Mouse (Mus musculus): ENCODE measurements around the gene Arntl2.

Arntl2 gene

GRCm38 (mm10) chr6:146781566-146781965, 14.3 kb upstream of the Arntl2 start:
- no peak for DNase-seq (ENCODE audit: low read depth, low spot score)

GRCm38 (mm10) chr6:146793527-146793926, 2.3 kb upstream of the Arntl2 start:
- DNase-seq (ENCODE audit: low read depth, low spot score): peak; percentile 62

- no peak for DNase-seq (ENCODE audit: low read depth, low spot score)
These were observed 510 bp upstream of the Arntl2 start for GRCm38 (mm10) chr6:146795166-146795923.

GRCm38 (mm10) chr6:146797446-146797845, 1.6 kb downstream of the Arntl2 start:
- no peak for DNase-seq (ENCODE audit: low read depth, low spot score)

GRCm38 (mm10) chr6:146809991-146810390, 14.1 kb downstream of the Arntl2 start:
- no peak for DNase-seq (ENCODE audit: low read depth, low spot score)

GRCm38 (mm10) chr6:146813007-146813406, 17.2 kb downstream of the Arntl2 start:
- DNase-seq (ENCODE audit: low read depth, low spot score): no peak

- peak; percentile 60 for DNase-seq (ENCODE audit: low read depth, low spot score)
These were observed 24.5 kb downstream of the Arntl2 start for GRCm38 (mm10) chr6:146820177-146820965.

GRCm38 (mm10) chr6:146821958-146822357, 26.1 kb downstream of the Arntl2 start:
- no peak for DNase-seq (ENCODE audit: low read depth, low spot score)

- peak; percentile 71 for DNase-seq (ENCODE audit: low read depth, low spot score)
These were observed 29.1 kb downstream of the Arntl2 start for GRCm38 (mm10) chr6:146824727-146825486.

- DNase-seq (ENCODE audit: low read depth, low spot score): no peak
These were observed 29.6 kb downstream of the Arntl2 start for GRCm38 (mm10) chr6:146825487-146825773.

- DNase-seq (ENCODE audit: low read depth, low spot score): no peak
These were observed 35.5 kb downstream of the Arntl2 start for GRCm38 (mm10) chr6:146831320-146831719.

GRCm38 (mm10) chr6:146833485-146834314, 37.8 kb downstream of the Arntl2 start:
- peak; percentile 51 for DNase-seq (ENCODE audit: low read depth, low spot score)

GRCm38 (mm10) chr6:146834342-146834741, 38.5 kb downstream of the Arntl2 start:
- no peak for DNase-seq (ENCODE audit: low read depth, low spot score)

- no peak for DNase-seq (ENCODE audit: low read depth, low spot score)
These were observed 39.9 kb downstream of the Arntl2 start for GRCm38 (mm10) chr6:146835784-146836183.

- DNase-seq (ENCODE audit: low read depth, low spot score): no peak
These were observed 41.5 kb downstream of the Arntl2 start for GRCm38 (mm10) chr6:146837316-146837715.

GRCm38 (mm10) chr6:146838366-146838765, 42.5 kb downstream of the Arntl2 start:
- no peak for DNase-seq (ENCODE audit: low read depth, low spot score)

- DNase-seq (ENCODE audit: low read depth, low spot score): no peak
These were observed 43.0 kb downstream of the Arntl2 start for GRCm38 (mm10) chr6:146838863-146839262.

- no peak for DNase-seq (ENCODE audit: low read depth, low spot score)
These were observed 49.0 kb downstream of the Arntl2 start for GRCm38 (mm10) chr6:146844867-146845266.

- no peak for DNase-seq (ENCODE audit: low read depth, low spot score)
These were observed 49.5 kb downstream of the Arntl2 start for GRCm38 (mm10) chr6:146845347-146845746.

GRCm38 (mm10) chr6:146845961-146846750, 50.3 kb downstream of the Arntl2 start:
- DNase-seq (ENCODE audit: low read depth, low spot score): no peak

- DNase-seq (ENCODE audit: low read depth, low spot score): no peak
These were observed 51.5 kb downstream of the Arntl2 start for GRCm38 (mm10) chr6:146847402-146847801.
